8 mouse cellular contexts compared by ENCODE assay signal in the genomic region with DNA sequence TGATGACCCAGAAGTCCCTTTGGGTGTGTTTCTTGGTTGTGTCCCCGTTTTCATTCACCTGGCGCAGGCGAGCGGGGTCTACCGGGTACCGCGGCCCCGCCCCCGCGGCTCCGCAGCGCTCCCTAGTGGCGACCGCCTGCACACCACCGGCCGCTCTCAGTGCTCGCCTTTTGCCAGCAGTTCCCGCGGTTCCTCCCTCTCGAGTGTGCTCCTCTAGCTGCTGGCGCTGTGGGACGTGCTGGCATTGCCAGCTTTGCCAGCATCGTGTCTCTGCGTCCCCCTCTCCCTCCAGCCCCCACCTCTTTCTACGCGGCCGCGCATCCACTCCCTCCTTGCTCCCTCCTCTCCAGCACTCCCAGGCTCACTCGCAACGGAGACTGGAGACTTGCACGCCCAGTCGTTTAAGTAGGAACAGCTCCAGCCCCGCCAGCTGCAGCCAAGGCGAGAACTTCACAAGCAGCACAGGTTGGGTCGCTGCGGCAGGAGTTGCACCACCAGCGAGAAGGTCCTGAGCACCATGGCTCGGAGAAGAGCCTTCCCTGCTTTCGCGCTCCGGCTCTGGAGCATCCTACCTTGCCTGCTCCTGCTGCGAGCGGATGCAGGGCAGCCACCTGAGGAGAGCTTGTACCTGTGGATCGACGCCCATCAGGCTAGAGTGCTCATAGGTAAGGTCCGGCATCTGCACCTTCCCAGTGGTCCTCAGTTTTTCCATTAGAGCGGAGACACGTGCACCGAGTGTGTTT. TPM values are rescaled to one million over a fixed set of nuclear protein-coding genes. Genes with fewer than 3 reads are reported as not detected.
DNase-seq lines count a peak whose midpoint lies in the region; ATAC-seq and TF ChIP-seq lines count a peak whose summit lies in the region.

A gene (plus strand): TSS at position 135 of the 743 bp plus-strand sequence.

- TF ChIP-seq POLR2A in spleen, adult 2 months (IDR thresholded peaks at IDR 0.05; ENCODE audit: low read depth, low read length): no peak

- H3K36me3 ChIP-seq in limb, embryonic 15.5 days: no peaks in the 10 kb centered on the region
- H3K36me3 ChIP-seq in midbrain, embryonic 16.5 days (ENCODE audit: control insufficient read depth, insufficient read depth, low read length): no peaks in the 10 kb centered on the region
- no peaks in the 10 kb centered on the region for H3K36me3 ChIP-seq in spleen, adult 2 months (ENCODE audit: control insufficient read depth, insufficient read depth, low read length)

- no peaks in the 10 kb centered on the region for H3K9me3 ChIP-seq in limb, embryonic 15.5 days
- no peaks in the 10 kb centered on the region for H3K9me3 ChIP-seq in midbrain, embryonic 16.5 days (replicated peaks; ENCODE audit: control insufficient read depth, low read length, poor library complexity, severe bottlenecking)

- WGBS in limb, embryonic 15.5 days: under 1% methylated on average over 49 of the region's 49 CpGs
- WGBS in midbrain, embryonic 16.5 days: under 1% methylated on average over 49 of the region's 49 CpGs
- WGBS in spleen, adult 2 months: 2% methylated on average over 49 of the region's 49 CpGs

- peak within 1 kb of the TSS; percentile 26; the same call in 1 of the 2 replicates for H3K9ac ChIP-seq in limb, embryonic 15.5 days
- H3K9ac ChIP-seq in midbrain, embryonic 16.5 days (ENCODE audit: low read depth, low read length): peak within 1 kb of the TSS; percentile 69

- H3K4me2 ChIP-seq in limb, embryonic 15.5 days: peak within 1 kb of the TSS; percentile 87
- H3K4me2 ChIP-seq in midbrain, embryonic 16.5 days (ENCODE audit: low read length): peak within 1 kb of the TSS; percentile 98

- H3K27ac ChIP-seq in limb, embryonic 15.5 days: peak within 1 kb of the TSS; percentile 77
- 0 out of 2 replicates have a peak within 1 kb of the TSS, but pooled peaks have one; percentile 11 for H3K27ac ChIP-seq in midbrain, embryonic 16.5 days (ENCODE audit: low read length)
- H3K27ac ChIP-seq in spleen, adult 2 months (ENCODE audit: insufficient read depth, low read length): no peak within 1 kb of the TSS

- H3K4me3 ChIP-seq in limb, embryonic 15.5 days: peak within 1 kb of the TSS; percentile 59
- H3K4me3 ChIP-seq in midbrain, embryonic 16.5 days (ENCODE audit: low read depth, low read length): peak within 1 kb of the TSS; percentile 62
- H3K4me3 ChIP-seq in spleen, adult 2 months (ENCODE audit: extremely low read depth, insufficient read depth, insufficient read length): peak within 1 kb of the TSS; percentile 57

- peak; percentile 79 for ATAC-seq in limb, embryonic 15.5 days (ENCODE audit: insufficient number of reproducible peaks, low FRiP score, low TSS enrichment, low read depth)
- peak; percentile 96 for ATAC-seq in midbrain, embryonic 16.5 days

- H3K4me1 ChIP-seq in limb, embryonic 15.5 days: peaks cover 4% of the 10 kb centered on the region; the same call in 1 of the 2 replicates
- H3K4me1 ChIP-seq in midbrain, embryonic 16.5 days (ENCODE audit: control insufficient read depth, insufficient read depth, low read length): peaks cover 5% of the 10 kb centered on the region; the same call in 1 of the 2 replicates
- H3K4me1 ChIP-seq in spleen, adult 2 months (ENCODE audit: control insufficient read depth, insufficient read depth, insufficient read length): peaks cover 3% of the 10 kb centered on the region; the same call in 1 of the 2 replicates

- DNase-seq in 3134 (ENCODE audit: extremely low read depth, insufficient read length, low spot score): peak; percentile 49
- DNase-seq in adrenal gland, adult 8-10 months: peak; percentile 45
- peak; percentile 86 for DNase-seq in embryo, embryonic 9.5 days (ENCODE audit: extremely low spot score)
- peak; percentile 96 for DNase-seq in heart, adult 11 months
- peak; percentile 51 for DNase-seq in kidney, adult 11 months
- peak; percentile 19 to 63 for DNase-seq in spleen, adult 2 months (ENCODE audit: low read depth in 1 of 2, low spot score in 2 of 2)

- peak; percentile 78 for TF ChIP-seq CTCF in spleen, adult 2 months (IDR thresholded peaks at IDR 0.05; ENCODE audit: extremely low read depth, insufficient read depth, insufficient read length, insufficient replicate concordance)

- H3K27me3 ChIP-seq in limb, embryonic 15.5 days: no peaks in the 10 kb centered on the region
- H3K27me3 ChIP-seq in midbrain, embryonic 16.5 days (ENCODE audit: control insufficient read depth, insufficient read depth, low read depth, low read length): peaks cover 14% of the 10 kb centered on the region
- H3K27me3 ChIP-seq in spleen, adult 2 months (ENCODE audit: control insufficient read depth, insufficient read depth, low read length): peaks cover 5% of the 10 kb centered on the region; the same call in 1 of the 2 replicates

RNA-seq across cellular contexts. Expression of the gene that starts here (rescaled TPM):
- under 1 TPM in 1 of 4 experiments, not detected in 3; 0.24 TPM for total RNA-seq in adrenal gland, adult 8-10 months (2022)
- polyA plus RNA-seq in limb, embryonic 15.5 days (2015; fragmentation: Nextera tagmentation; extraction: Ambion mirVana): 94.1 and 110 TPM in 2 replicates
- polyA plus RNA-seq in midbrain, embryonic 16.5 days (2015; fragmentation: Nextera tagmentation; extraction: Ambion mirVana): 18.7 and 20.6 TPM in 2 replicates
- not detected in 2 replicates for polyA plus RNA-seq in spleen, adult 2 months (2012; rRNA removed)

Comparison
In these comparisons a context has a peak if more than half of its experiments do, and no peak if none do; other contexts are left out.
1. RNA of the gene that starts here (polyA plus RNA-seq): 94.1 to 110 TPM in limb, embryonic 15.5 days and 18.7 to 20.6 TPM in midbrain, embryonic 16.5 days; not detected in spleen, adult 2 months; every median in the first group is over 10 times any median in the second.
2. Peak in DNase-seq in adrenal gland, adult 8-10 months; RNA of the gene not detected or under 1 TPM.
3. Peak in DNase-seq and H3K4me3 ChIP-seq in spleen, adult 2 months; RNA of the gene not detected or under 1 TPM.
4. DNase-seq: peak in every context shown above with its lines; median percentile 96 in heart, adult 11 months; 86 in embryo, embryonic 9.5 days; 51 in kidney, adult 11 months; 49 in 3134; 45 in adrenal gland, adult 8-10 months; 41 in spleen, adult 2 months.
5. Peak in every context shown above with its lines, with median percentiles within 50 percentile points of each other: H3K4me3 ChIP-seq.